Mouse (Mus musculus) urinary bladder, postnatal 25 days (tissue): ENCODE measurements at regions not wholly inside any gene's neighbourhood (a gene's known extent, or its start where the extent isn't known, plus 50 kb on each side); places are given as distances from the start of the nearest gene placed in this dataset.
A peak's percentile ranks its signal among the peaks of the same experiment; 100 is the strongest.
"Not testable (repeated sequence)": the region's sequence is repeated elsewhere in the genome, so short reads cannot be mapped to it uniquely, and the experiment has no call there.

ENCODE experiments used
- DNase-seq: peaks from one replicate; pipeline ENCODE4 v3.0.0; 2022; ENCODE audit warnings: low spot score

GRCm38 (mm10) chr14:53993427-53993826 is 260.5 kb downstream of the Dad1 start:
- no peak for DNase-seq

- DNase-seq, result no peak
Measured at GRCm38 (mm10) chr14:53992712-53993286, 261.1 kb downstream of the Dad1 start.

GRCm38 (mm10) chr14:53991390-53991789 is 262.5 kb downstream of the Dad1 start:
- no peak for DNase-seq

GRCm38 (mm10) chr14:53980771-53981170 is 273.1 kb downstream of the Dad1 start:
- DNase-seq, result no peak

- not testable (repeated sequence) for DNase-seq
Measured at GRCm38 (mm10) chr14:53961426-53961825, 292.5 kb downstream of the Dad1 start.

GRCm38 (mm10) chr14:53960779-53961178 is 293.1 kb downstream of the Dad1 start:
- no peak for DNase-seq

- peak; percentile 78 for DNase-seq
Measured at GRCm38 (mm10) chr14:53935791-53936231, 318.1 kb downstream of the Dad1 start.

GRCm38 (mm10) chr14:53935336-53935735 is 318.6 kb downstream of the Dad1 start:
- DNase-seq, result peak; percentile 75

GRCm38 (mm10) chr14:53910871-53911270 is 343.0 kb downstream of the Dad1 start:
- no peak for DNase-seq

- DNase-seq, result no peak
Measured at GRCm38 (mm10) chr14:53904578-53904977, 349.3 kb downstream of the Dad1 start.

GRCm38 (mm10) chr14:53901103-53901502 is 352.8 kb downstream of the Dad1 start:
- no peak for DNase-seq

GRCm38 (mm10) chr14:53881304-53881703 is 372.6 kb downstream of the Dad1 start:
- no peak for DNase-seq

- no peak for DNase-seq
Measured at GRCm38 (mm10) chr14:53876581-53876980, 377.3 kb downstream of the Dad1 start.

- no peak for DNase-seq
Measured at GRCm38 (mm10) chr14:53875736-53876135, 378.2 kb downstream of the Dad1 start.

GRCm38 (mm10) chr14:53847049-53847448 is 406.9 kb downstream of the Dad1 start:
- DNase-seq, result no peak

GRCm38 (mm10) chr14:53845646-53846045 is 408.3 kb downstream of the Dad1 start:
- DNase-seq, result no peak

- no peak for DNase-seq
Measured at GRCm38 (mm10) chr14:53832553-53832952, 421.4 kb downstream of the Dad1 start.

GRCm38 (mm10) chr14:53831651-53832050 is 422.3 kb downstream of the Dad1 start:
- no peak for DNase-seq

- DNase-seq, result no peak
Measured at GRCm38 (mm10) chr14:53830717-53831116, 423.2 kb downstream of the Dad1 start.

GRCm38 (mm10) chr14:53826782-53827181 is 427.1 kb downstream of the Dad1 start:
- DNase-seq, result no peak

GRCm38 (mm10) chr14:53806231-53806630 is 447.7 kb downstream of the Dad1 start:
- DNase-seq, result peak; percentile 64

GRCm38 (mm10) chr14:53803698-53804620 is 449.9 kb downstream of the Dad1 start:
- peak; percentile 20 for DNase-seq

- no peak for DNase-seq
Measured at GRCm38 (mm10) chr14:53802547-53802946, 451.4 kb downstream of the Dad1 start.
